Mouse (Mus musculus): ENCODE data around the gene Zkscan7.

DNA sequence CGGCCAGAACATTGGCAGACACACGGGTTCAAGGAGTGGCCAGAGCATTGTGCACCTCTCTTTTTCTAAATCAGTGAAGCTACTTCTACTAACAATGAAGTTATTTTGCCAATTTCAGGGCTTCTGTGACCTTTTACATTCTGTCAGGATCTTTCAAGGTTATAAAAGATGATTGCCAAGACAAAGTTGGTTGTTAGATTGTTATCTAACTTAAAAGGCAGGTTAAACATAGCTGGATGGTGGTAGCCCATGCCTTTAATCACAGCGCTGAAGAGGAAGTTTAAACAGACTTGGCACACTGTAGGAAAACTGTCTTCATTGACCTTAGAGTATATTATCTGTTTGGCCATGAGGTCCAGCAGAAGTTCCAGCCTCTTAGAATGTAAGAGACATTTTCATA lies 39.9 kb upstream of the Zkscan7 start:
- no peak for TF ChIP-seq CTCF (IDR thresholded peaks at IDR 0.05; ENCODE audit: extremely low read depth, insufficient read depth, insufficient read length, insufficient replicate concordance)
- no peak for TF ChIP-seq POLR2A (IDR thresholded peaks at IDR 0.05; ENCODE audit: low read depth, low read length)

Measured in spleen, adult 2 months (tissue).